Mouse (Mus musculus): ENCODE measurements at regions not wholly inside any gene's neighbourhood (a gene's known extent, or its start where the extent isn't known, plus 50 kb on each side); places are given as distances from the start of the nearest gene placed in this dataset.

DNA sequence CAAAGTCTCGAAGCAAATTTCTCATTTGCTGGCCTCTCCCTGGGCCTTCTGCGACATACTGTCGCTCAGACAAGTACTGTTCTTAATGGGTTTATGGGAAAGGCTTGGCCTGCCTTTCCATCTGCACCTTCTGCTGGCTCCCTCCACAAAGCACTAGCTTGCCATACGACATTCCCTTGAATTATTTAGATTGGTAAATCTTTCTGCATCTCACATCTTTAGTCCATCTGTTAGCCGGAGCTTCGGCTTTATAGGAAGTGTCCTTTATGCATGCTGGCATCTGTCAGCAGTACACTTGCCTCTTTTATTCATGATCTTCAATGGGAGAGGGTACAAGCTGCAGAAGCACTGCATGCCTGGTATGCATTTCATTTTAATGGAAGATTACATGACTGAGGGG is 470.6 kb downstream of the Nuf2 start:
- peak; percentile 92 for ATAC-seq
- Histone ChIP-seq H3K4me1 (replicated peaks; ENCODE audit: control insufficient read depth, insufficient read depth, low read length) (peaks cover 13% of the 10 kb centered on the region), H3K4me2 (ENCODE audit: low read length) (no peak overlapping the region; the same call in 1 of the 2 replicates), H3K36me3 (ENCODE audit: control insufficient read depth, insufficient read depth) (no peaks in the 10 kb centered on the region), H3K9me3 (ENCODE audit: control insufficient read depth, low read length) (no peaks in the 10 kb centered on the region), H3K9ac (replicated peaks; ENCODE audit: low read depth, low read length) (no peak overlapping the region), H3K27ac (ENCODE audit: low read length) (peak overlapping the region; percentile 90), H3K27me3 (replicated peaks; ENCODE audit: control insufficient read depth, insufficient read depth, low read length) (no peaks in the 10 kb centered on the region), H3K4me3 (replicated peaks; ENCODE audit: low read length) (no peak overlapping the region)
- 43% methylated on average over 6 of the region's 6 CpGs for WGBS

- 77% methylated on average over 5 of the region's 5 CpGs for WGBS
- peak; percentile 54 for ATAC-seq
- peak overlapping the region; percentile 90 for H3K27ac ChIP-seq (ENCODE audit: low read length)
Observed at GRCm38 (mm10) chr1:169060145-169060544, 471.1 kb downstream of the Nuf2 start.

GRCm38 (mm10) chr1:169051863-169052257 is 479.4 kb downstream of the Nuf2 start:
- H3K27me3 ChIP-seq (replicated peaks; ENCODE audit: control insufficient read depth, insufficient read depth, low read length) = no peaks in the 10 kb centered on the region
- H3K36me3 ChIP-seq (ENCODE audit: control insufficient read depth, insufficient read depth) = no peaks in the 10 kb centered on the region
- 34% methylated on average over 8 of the region's 8 CpGs for WGBS
- peak; percentile 64; the same call in 1 of the 2 replicates for ATAC-seq
- no peak overlapping the region for H3K4me2 ChIP-seq (ENCODE audit: low read length)
- no peak overlapping the region for H3K4me3 ChIP-seq (replicated peaks; ENCODE audit: low read length)
- no peak overlapping the region for H3K9ac ChIP-seq (replicated peaks; ENCODE audit: low read depth, low read length)
- no peaks in the 10 kb centered on the region for H3K9me3 ChIP-seq (ENCODE audit: control insufficient read depth, low read length)
- H3K4me1 ChIP-seq (replicated peaks; ENCODE audit: control insufficient read depth, insufficient read depth, low read length) = peaks cover 8% of the 10 kb centered on the region; the same call in 1 of the 2 replicates
- H3K27ac ChIP-seq (ENCODE audit: low read length) = no peak overlapping the region

More at GRCm38 (mm10) chr1:169060145-169060544, 471.1 kb downstream of the Nuf2 start:
- Histone ChIP-seq H3K4me3 (replicated peaks; ENCODE audit: low read length) (no peak overlapping the region), H3K27me3 (replicated peaks; ENCODE audit: control insufficient read depth, insufficient read depth, low read length) (no peaks in the 10 kb centered on the region), H3K4me2 (ENCODE audit: low read length) (no peak overlapping the region), H3K9me3 (ENCODE audit: control insufficient read depth, low read length) (no peaks in the 10 kb centered on the region), H3K9ac (replicated peaks; ENCODE audit: low read depth, low read length) (no peak overlapping the region), H3K36me3 (ENCODE audit: control insufficient read depth, insufficient read depth) (no peaks in the 10 kb centered on the region), H3K4me1 (replicated peaks; ENCODE audit: control insufficient read depth, insufficient read depth, low read length) (peaks cover 13% of the 10 kb centered on the region)

DNA sequence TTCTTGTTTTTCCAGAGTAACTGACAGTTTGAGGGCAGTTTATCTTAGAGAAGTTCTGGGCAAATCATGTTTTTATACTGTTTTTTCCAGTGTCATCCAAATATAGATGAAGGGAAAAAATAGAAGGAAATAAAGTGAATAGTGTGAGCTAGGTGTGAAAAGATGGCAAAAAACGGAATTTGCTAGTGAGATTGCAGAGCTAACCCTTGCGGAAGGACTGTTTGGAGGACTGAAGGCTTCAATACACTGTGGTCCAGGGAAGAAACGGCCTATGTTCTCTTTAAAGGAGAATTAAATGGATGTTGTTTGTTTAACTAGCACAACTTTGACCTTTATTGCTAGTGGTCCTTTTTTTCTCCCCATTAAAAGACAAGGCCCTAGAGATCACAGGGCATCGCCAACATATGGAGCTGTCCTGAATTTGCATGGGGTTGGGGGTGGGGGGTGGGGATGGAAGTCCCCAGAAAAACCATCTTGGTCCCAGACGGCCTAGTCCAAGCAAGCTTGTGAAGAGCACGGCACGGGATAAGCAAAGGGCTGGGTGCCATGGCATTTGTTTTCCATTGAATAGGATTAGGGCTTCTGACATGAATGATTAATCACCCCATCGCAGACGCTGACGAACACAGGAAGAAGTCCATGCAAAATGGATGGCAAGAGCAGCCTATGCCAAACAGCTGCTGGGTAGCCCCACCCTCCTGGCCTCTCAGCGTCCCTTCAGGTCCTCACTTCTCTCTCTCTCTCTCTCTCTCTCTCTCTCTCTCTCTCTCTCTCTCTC is 480.0 kb downstream of the Nuf2 start:
- no peaks in the 10 kb centered on the region for H3K36me3 ChIP-seq (ENCODE audit: control insufficient read depth, insufficient read depth)
- peaks cover 8% of the 10 kb centered on the region; the same call in 1 of the 2 replicates for H3K4me1 ChIP-seq (replicated peaks; ENCODE audit: control insufficient read depth, insufficient read depth, low read length)
- no peak overlapping the region for H3K4me2 ChIP-seq (ENCODE audit: low read length)
- peak; percentile 92 for ATAC-seq
- 23% methylated on average over 11 of the region's 11 CpGs for WGBS
- no peak overlapping the region for H3K9ac ChIP-seq (replicated peaks; ENCODE audit: low read depth, low read length)
- no peak overlapping the region for H3K27ac ChIP-seq (ENCODE audit: low read length)
- H3K27me3 ChIP-seq (replicated peaks; ENCODE audit: control insufficient read depth, insufficient read depth, low read length) = no peaks in the 10 kb centered on the region
- no peaks in the 10 kb centered on the region for H3K9me3 ChIP-seq (ENCODE audit: control insufficient read depth, low read length)
- H3K4me3 ChIP-seq (replicated peaks; ENCODE audit: low read length) = no peak overlapping the region

DNA sequence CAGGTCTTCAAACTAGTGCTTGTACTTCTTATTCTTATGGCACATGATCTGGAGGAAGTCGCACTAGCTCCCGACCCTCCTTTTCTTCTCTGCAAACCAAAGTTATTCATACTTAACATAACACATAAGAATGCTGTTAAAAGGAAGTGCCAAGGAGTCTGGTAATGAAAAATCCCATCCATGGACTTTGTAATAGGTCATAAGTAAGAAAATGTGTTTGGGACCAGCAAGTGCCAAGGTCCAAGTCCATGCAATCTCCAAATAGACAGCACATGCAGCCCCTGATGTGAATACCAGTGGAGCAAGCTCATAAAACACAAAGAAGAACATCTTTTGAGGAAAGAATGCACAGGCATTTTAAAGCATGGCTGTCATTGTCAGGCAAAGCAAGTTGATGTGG is 481.4 kb downstream of the Nuf2 start:
- H3K4me3 ChIP-seq (replicated peaks; ENCODE audit: low read length) = no peak overlapping the region
- 95% methylated on average over 2 of the region's 2 CpGs for whole genome bisulfite sequencing
- ATAC-seq = no peak
- H3K4me2 ChIP-seq (ENCODE audit: low read length) = no peak overlapping the region
- no peaks in the 10 kb centered on the region for H3K27me3 ChIP-seq (replicated peaks; ENCODE audit: control insufficient read depth, insufficient read depth, low read length)
- H3K9me3 ChIP-seq (ENCODE audit: control insufficient read depth, low read length) = no peaks in the 10 kb centered on the region
- H3K4me1 ChIP-seq (replicated peaks; ENCODE audit: control insufficient read depth, insufficient read depth, low read length) = peaks cover 8% of the 10 kb centered on the region; the same call in 1 of the 2 replicates
- no peak overlapping the region for H3K9ac ChIP-seq (replicated peaks; ENCODE audit: low read depth, low read length)
- no peak overlapping the region for H3K27ac ChIP-seq (ENCODE audit: low read length)
- H3K36me3 ChIP-seq (ENCODE audit: control insufficient read depth, insufficient read depth) = no peaks in the 10 kb centered on the region

DNA sequence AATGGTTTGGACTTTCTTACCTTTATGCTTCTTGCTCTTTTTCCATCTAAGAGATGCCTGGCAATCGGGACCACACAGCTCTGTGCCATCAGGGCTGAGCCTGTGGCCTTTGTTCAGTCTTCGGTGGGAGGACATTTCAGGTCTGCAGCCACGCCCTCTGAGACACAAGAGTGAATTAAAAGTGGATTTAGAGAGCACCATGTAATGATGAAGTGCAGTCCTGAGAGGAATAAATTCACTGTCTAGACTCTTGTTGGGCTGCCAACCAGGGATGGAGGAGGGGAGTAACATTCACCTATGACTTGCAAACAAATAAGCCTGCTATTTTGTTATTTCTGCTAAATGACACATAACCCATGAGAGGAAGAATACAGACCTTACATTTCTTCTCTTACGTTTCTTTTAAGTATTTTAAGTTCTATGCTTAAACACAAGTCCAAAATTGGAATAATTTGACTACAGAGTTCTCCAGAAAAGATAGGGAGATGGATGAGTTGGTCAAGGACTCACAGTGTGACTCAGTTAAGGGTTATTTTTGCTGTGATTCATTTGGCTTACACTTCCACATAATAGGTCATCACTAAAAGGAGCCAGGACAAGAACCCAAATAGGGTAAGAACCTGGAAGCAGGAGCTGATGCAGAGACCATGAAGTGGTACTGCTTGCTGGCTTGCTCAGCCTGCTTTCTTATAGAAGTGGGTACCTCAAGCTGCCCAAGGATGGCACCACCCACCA is 484.3 kb downstream of the Nuf2 start:
- H3K4me3 ChIP-seq (replicated peaks; ENCODE audit: low read length) = no peak overlapping the region
- H3K27ac ChIP-seq (ENCODE audit: low read length) = no peak overlapping the region
- no peak overlapping the region for H3K4me2 ChIP-seq (ENCODE audit: low read length)
- ATAC-seq = no peak
- WGBS = 58% methylated on average over 4 of the region's 4 CpGs
- H3K36me3 ChIP-seq (ENCODE audit: control insufficient read depth, insufficient read depth) = no peaks in the 10 kb centered on the region
- no peaks in the 10 kb centered on the region for H3K27me3 ChIP-seq (replicated peaks; ENCODE audit: control insufficient read depth, insufficient read depth, low read length)
- H3K4me1 ChIP-seq (replicated peaks; ENCODE audit: control insufficient read depth, insufficient read depth, low read length) = peaks cover 8% of the 10 kb centered on the region; the same call in 1 of the 2 replicates
- no peaks in the 10 kb centered on the region for H3K9me3 ChIP-seq (ENCODE audit: control insufficient read depth, low read length)
- no peak overlapping the region for H3K9ac ChIP-seq (replicated peaks; ENCODE audit: low read depth, low read length)

DNA sequence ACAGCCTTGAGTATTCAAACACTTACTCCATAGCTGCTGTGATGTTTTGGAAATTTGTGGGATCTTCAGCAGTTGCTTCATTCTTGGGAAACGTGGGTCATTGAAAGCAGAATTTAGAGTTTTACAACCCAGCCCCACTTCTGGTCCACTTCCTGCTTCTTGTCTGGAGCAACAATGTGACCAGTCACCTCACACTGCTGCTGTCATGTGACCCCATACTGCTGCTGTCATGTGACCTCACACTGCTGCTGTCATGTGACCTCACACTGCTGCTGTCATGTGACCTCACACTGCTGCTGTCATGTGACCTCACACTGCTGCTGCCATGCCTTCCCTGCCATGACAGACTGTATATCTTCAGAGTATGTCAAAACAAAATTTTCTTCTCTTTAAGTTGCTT is 497.7 kb downstream of the Nuf2 start:
- Histone ChIP-seq H3K4me3 (replicated peaks; ENCODE audit: low read length) (no peak overlapping the region), H3K36me3 (ENCODE audit: control insufficient read depth, insufficient read depth) (no peaks in the 10 kb centered on the region), H3K9me3 (ENCODE audit: control insufficient read depth, low read length) (no peaks in the 10 kb centered on the region), H3K27ac (ENCODE audit: low read length) (no peak overlapping the region), H3K4me1 (replicated peaks; ENCODE audit: control insufficient read depth, insufficient read depth, low read length) (no peaks in the 10 kb centered on the region), H3K27me3 (replicated peaks; ENCODE audit: control insufficient read depth, insufficient read depth, low read length) (no peaks in the 10 kb centered on the region), H3K9ac (replicated peaks; ENCODE audit: low read depth, low read length) (no peak overlapping the region), H3K4me2 (ENCODE audit: low read length) (no peak overlapping the region)
- no peak for ATAC-seq
- WGBS = 90% methylated on average over 1 of the region's 1 CpGs

DNA sequence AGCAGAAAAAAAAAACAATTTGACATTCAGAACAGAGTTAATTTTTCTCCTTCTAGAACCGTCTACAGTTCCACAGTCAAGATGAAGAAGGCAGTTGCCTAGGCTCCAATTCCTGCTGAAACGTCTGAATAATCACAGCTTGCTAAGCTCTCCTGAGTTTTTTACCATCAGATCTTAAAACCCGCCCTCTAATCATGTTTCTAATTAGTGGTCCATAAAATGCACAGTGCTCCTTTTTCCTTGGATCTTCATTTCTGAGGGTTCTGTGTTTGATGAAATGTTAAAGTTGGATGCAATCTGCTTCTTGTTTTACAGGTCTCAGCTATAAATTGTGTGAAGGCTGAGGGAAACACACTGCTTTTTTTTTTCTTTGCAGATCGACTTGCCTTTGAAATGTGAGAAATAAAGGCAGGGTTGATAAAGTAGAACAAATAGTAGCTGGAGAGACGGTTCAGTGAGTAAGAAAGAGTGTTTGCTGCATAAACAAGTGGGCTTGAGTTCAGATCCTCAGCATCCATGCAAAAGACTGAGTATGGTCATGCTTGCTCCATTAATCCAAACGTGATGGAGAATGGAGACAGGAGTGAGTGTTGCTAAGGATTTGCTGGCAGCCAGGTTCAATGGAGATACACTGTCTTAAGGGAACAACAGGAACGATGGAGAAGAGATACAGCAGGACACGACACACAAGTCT is 499.3 kb downstream of the Nuf2 start:
- WGBS = 56% methylated on average over 8 of the region's 8 CpGs
- ATAC-seq = no peak

GRCm38 (mm10) chr1:169027706-169028105 is 503.6 kb downstream of the Nuf2 start:
- Histone ChIP-seq H3K9me3 (ENCODE audit: control insufficient read depth, low read length) (no peaks in the 10 kb centered on the region), H3K27me3 (replicated peaks; ENCODE audit: control insufficient read depth, insufficient read depth, low read length) (no peaks in the 10 kb centered on the region), H3K36me3 (ENCODE audit: control insufficient read depth, insufficient read depth) (no peaks in the 10 kb centered on the region), H3K4me2 (ENCODE audit: low read length) (no peak overlapping the region), H3K9ac (replicated peaks; ENCODE audit: low read depth, low read length) (no peak overlapping the region), H3K27ac (ENCODE audit: low read length) (no peak overlapping the region), H3K4me3 (replicated peaks; ENCODE audit: low read length) (no peak overlapping the region), H3K4me1 (replicated peaks; ENCODE audit: control insufficient read depth, insufficient read depth, low read length) (no peaks in the 10 kb centered on the region)
- 67% methylated on average over 6 of the region's 6 CpGs for WGBS
- no peak for ATAC-seq

More for the DNA sequence above, 499.3 kb downstream of the Nuf2 start:
- no peaks in the 10 kb centered on the region for H3K27me3 ChIP-seq (replicated peaks; ENCODE audit: control insufficient read depth, insufficient read depth, low read length)
- no peak overlapping the region for H3K4me2 ChIP-seq (ENCODE audit: low read length)
- H3K27ac ChIP-seq (ENCODE audit: low read length) = no peak overlapping the region
- H3K4me1 ChIP-seq (replicated peaks; ENCODE audit: control insufficient read depth, insufficient read depth, low read length) = no peaks in the 10 kb centered on the region
- no peaks in the 10 kb centered on the region for H3K9me3 ChIP-seq (ENCODE audit: control insufficient read depth, low read length)
- H3K4me3 ChIP-seq (replicated peaks; ENCODE audit: low read length) = no peak overlapping the region
- H3K9ac ChIP-seq (replicated peaks; ENCODE audit: low read depth, low read length) = no peak overlapping the region
- H3K36me3 ChIP-seq (ENCODE audit: control insufficient read depth, insufficient read depth) = no peaks in the 10 kb centered on the region

All from forebrain, embryonic 16.5 days (tissue).